Mouse (Mus musculus) liver, adult 2 months (tissue): Measurements from ENCODE around the gene Rap1gap2.

Source experiments
- CTCF ChIP-seq: fragments of 200-500 bp; IDR thresholded peaks from 2 replicates; pipeline ENCODE4 v1.5.1; 2011; ENCODE audit warnings: low read depth, low read length, control low read depth
- POLR2A ChIP-seq: fragments of 200-500 bp; IDR thresholded peaks from 2 replicates; pipeline ENCODE4 v1.6.1; 2011; ENCODE audit warnings: low read length, control low read depth; ENCODE audit not compliant: insufficient read depth; ENCODE audit errors: extremely low read depth

DNA sequence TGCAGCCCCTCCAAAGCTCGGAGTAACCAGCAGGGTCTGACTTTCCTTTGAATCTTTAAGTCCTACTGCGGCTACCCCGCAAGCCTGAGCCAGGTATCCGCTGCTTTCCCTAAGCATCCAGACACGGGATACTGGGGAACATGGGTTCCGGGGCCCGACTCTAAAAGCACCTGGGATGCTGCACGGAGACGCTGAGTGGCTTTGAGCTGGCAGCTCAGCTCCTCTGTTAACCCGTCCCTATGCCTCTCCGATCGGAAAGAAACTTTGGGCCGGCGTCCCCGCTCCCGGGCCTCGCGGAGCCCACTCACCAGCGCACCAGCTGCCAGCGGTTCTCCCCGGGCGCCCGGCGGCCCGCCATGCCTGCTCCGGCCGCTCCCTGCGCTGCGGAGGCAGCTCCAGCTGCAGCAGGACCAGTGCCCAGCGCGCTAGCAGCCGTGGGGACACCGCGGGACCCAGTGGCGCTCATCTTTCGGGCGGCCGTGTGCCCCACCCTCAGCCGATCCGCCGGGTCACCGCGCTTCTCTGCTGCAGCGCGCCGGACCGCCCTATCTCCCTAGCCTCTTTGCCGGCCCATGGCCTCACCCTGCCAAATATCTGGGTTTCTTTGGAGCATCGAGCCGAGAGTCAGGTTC lies at the start of gene Rap1gap2:
- TF ChIP-seq POLR2A (no peak), CTCF (no peak)
